Mouse (Mus musculus) kidney, postnatal 36 days (tissue): ENCODE measurements around the gene Slc22a5.

Experiments used
- DNase-seq, 2 experiments: peaks; one replicate each; pipeline ENCODE4 v3.0.0; 2021 to 2022; ENCODE audit warnings: mixed read lengths in 2 of 2

The Slc22a5 gene

DNA sequence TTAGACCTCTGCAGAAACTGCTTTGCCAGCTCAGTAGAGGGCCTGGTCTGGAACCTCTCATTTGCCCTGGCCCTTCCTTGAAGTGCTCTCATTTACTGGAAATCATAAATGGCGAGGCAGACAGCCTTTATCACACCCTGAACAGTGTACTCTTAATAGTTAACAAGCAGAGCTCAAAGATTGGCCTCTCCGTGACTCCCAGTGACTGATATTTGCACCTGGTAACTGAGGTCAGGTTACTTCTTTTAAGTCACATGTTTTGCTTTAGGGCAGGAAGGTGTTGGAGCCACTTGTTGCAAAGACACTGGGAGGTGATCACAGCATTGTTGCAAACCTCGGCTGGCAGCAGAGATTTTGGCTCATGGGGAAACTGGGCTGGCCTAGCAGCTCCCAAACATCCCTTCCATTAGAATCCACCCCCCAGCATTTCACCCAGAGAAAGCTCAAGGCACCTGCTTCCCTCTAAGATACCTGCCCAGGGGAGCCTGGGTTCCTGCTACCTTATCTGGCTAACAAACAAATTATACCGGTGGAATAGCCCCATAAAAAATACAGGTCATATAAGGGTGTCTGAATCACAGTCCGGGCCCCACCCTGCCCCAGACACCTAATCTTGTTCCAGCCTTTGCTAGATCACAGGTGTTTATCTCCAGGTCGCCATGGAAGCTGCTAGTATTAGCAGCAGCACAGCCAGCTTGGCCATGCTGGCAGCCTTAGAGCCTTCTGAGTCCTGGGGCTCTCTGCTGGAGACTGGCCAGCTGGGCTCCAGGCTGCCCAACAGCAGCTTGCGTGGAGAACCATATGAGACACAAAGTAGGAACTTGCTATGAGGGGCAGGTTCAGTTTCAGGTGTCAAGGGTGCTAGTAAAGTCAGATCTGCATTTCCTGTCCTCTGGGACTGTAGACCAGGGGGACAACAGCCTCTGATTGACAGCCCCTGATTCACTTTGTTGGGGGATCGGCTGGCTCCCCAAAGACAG, 51.5 kb downstream of the Slc22a5 start:
- peak; percentile 33 to 37 for DNase-seq

DNA sequence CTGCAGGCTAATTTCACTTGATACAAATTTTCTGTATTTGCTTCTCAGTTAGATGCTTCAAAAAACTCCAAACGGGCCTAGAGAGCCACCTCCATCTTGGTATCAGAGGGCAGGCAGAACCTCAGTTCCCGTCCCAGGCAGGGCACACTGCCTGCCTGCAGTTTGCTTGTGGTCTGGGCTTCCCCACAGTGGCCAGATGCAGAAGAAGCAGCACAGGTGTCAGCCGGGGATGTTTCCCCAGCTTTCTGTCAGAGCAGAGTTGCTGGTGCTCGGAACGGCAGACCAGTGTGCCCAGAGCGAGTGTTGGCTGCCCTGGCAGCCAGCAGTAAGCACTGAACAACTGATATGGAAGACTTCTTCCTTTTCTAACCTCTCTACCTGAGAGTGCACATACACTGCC, 52.3 kb downstream of the Slc22a5 start:
- peak in 1 of 2 experiments; percentile 18 for DNase-seq

DNA sequence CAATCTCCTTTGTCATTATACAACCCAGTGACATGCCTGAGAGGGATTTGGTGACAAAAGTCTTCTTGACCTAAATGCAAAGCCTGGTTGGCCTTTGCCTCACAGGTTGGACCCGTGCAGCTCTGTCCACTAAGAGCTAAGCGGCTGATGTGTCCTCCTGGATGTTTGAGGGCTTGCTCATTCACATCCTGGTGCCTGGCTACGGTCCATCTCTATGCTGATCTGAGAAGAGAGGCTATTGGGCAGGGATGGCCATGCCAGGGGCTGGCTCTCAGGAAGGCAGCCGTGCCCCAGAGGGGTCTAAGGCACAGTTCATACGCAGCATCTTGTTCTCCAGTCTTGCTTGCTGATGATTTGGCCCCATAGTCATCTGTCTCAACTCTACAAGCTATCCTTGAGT, 53.7 kb downstream of the Slc22a5 start:
- no peak for DNase-seq

- no peak for DNase-seq
These were observed 56.0 kb downstream of the Slc22a5 start for GRCm38 (mm10) chr11:53835379-53836010.

DNA sequence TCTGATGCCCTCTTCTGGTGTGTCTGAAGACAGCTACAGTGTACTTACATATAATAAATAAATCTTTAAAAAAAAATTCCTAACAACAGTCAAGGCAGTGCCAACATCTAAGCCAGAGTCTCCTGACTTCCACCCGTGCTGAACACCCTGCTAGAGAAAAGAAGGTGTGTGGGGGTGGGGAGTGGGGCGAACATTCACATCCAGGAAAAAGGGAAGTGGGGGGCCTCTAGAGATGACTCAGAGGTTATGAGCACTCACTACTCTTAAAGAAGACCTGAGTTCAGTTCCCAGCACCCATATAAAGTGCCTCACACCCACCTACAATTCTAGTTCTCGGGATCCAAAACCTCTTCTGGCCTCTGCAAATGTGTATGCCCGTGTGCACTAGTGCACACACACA, 66.1 kb downstream of the Slc22a5 start:
- DNase-seq, result no peak

GRCm38 (mm10) chr11:53821945-53822338, 69.5 kb downstream of the Slc22a5 start:
- peak in 1 of 2 experiments; percentile 51 for DNase-seq

- DNase-seq, result no peak
These were observed 70.1 kb downstream of the Slc22a5 start for GRCm38 (mm10) chr11:53821230-53821944.

GRCm38 (mm10) chr11:53820516-53821170, 70.8 kb downstream of the Slc22a5 start:
- no peak for DNase-seq

DNA sequence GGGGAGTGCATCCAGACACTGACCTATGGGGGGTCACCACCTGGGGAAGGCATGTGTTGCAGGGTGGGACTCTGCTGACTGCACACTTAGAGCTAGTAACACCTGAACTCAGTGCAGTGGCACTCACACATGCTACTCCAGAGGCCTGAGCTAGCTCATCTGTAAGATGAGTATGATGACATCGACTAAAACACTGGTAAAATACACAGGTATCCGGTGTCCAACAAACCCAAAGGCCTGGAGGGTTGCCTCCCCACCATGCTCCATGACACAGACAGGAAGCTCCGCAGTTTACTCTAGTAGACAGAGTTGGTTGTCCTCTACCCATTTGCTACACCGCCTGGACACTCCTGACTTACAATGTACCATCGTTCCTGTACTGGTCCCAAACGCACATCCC, 71.9 kb downstream of the Slc22a5 start:
- DNase-seq, result no peak

GRCm38 (mm10) chr11:53818794-53819193, 72.7 kb downstream of the Slc22a5 start:
- peak; percentile 55 to 74 for DNase-seq

- DNase-seq, result no peak
These were observed 74.6 kb downstream of the Slc22a5 start for GRCm38 (mm10) chr11:53816841-53817375.

GRCm38 (mm10) chr11:53814810-53815209, 76.7 kb downstream of the Slc22a5 start:
- DNase-seq, result no peak
